Mouse (Mus musculus) megakaryocyte, embryonic 14.5 days (primary cell): ENCODE measurements around the gene Eral1. TPM values are rescaled to one million over a fixed set of nuclear protein-coding genes. Genes with fewer than 3 reads are reported as not detected.

Experiments used
- H3K27me3 ChIP-seq: replicated peaks from 2 replicates; pipeline ENCODE3; 2012; ENCODE audit warnings: inconsistent platforms
- H3K36me3 ChIP-seq: replicated peaks from 2 replicates; pipeline ENCODE3; 2012; ENCODE audit warnings: low read length, inconsistent platforms, mixed read lengths
- H3K4me1 ChIP-seq: 2 replicates; pipeline ENCODE4 v1.6.1; 2012; ENCODE audit warnings: inconsistent platforms
- H3K4me3 ChIP-seq: replicated peaks from 2 replicates; pipeline ENCODE3; 2012; ENCODE audit warnings: moderate library complexity, mild to moderate bottlenecking, inconsistent platforms
- H3K9me3 ChIP-seq: 2 replicates; pipeline ENCODE4 v1.6.1; 2012; ENCODE audit warnings: inconsistent platforms
- FLI1 ChIP-seq: IDR thresholded peaks from 2 replicates; pipeline ENCODE4 v1.6.1; 2012; ENCODE audit warnings: low read length, inconsistent platforms, mixed read lengths
- GATA1 ChIP-seq: IDR thresholded peaks from 3 replicates; pipeline ENCODE4 v1.6.1; 2012; ENCODE audit warnings: mixed read lengths, low read length, inconsistent platforms, borderline replicate concordance
- polyA plus RNA-seq: library from polyadenylated mRNA; stranded (reverse); fragments of >175 nt; gene quantifications from 2 replicates; pipeline ENCODE4 v1.2.3, GENCODE M21; 2012; ENCODE audit warnings: low replicate concordance; ENCODE audit not compliant: insufficient read depth

Gene Eral1
- polyA plus RNA-seq, 1 experiment = 1.6 TPM

DNA sequence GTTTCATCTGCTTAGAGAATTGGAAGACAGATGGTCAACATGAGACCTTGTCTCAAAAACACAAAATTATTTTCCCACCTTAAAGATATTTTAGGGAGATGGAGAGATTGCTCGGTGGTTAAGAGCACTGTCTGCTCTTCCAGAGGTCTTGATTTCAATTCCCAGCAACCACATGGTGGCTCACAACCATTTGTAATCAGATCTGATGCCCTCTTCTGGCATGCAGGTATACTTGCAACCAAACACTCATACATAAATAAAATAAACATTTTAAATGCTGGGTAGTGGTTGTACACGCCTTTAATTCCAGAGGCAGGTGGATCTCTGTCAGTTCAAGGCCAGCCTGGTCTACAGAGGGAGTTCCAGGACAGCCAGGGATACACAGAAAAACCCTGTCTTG, 39.3 kb downstream of the Eral1 start:
- TF ChIP-seq GATA1 (no peak), FLI1 (no peak)
- Histone ChIP-seq H3K9me3 (no peaks in the 10 kb centered on the region), H3K4me1 (peaks cover 24% of the 10 kb centered on the region), H3K36me3 (peaks cover 7% of the 10 kb centered on the region), H3K27me3 (peaks cover 9% of the 10 kb centered on the region), H3K4me3 (no peak overlapping the region)

DNA sequence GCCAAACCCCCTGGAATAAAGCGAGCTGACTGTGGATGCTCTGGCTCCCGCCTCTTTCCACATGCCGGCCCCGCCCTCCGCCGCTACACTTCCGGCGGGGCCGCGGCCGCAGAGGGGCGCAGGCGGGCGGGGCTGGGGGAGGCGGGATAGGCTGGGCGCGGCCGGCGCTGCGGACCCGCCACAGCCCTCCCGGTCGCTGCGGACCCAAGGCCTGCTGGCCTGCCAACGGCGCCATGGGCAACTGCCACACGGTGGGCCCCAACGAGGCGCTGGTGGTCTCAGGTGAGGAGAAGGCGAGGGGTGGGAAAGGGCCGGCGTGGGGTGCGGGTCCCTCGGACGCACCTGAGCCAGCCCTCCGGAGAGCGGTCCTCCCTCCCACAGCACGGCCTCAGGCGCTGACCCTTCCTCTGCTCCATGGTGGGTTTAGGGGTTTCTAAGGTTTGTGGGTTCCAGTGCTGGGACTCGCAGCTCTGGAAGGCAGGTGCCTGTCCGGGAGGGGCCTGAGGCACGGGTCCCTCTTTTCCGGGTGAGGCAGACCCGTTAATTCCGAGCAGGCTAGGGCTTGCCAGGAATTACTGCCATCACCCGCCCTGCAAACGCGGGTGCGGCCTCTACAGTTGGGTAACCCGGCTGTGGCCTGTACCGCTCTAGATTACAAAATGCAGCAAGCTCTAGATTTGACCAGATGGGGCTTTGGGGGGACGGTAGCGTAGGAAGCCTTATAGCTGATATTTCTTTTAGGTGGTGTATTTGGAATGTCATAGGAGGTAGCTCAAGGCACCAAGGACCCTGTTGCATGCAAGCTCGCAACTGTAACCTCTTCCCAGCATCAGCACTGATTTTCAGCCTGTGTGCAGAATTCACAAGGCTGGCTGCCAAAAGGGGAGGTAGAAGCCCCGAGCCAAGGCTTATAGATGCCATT, 42.1 kb downstream of the Eral1 start, which contains the start of gene Flot2:
Gene Flot2 (plus strand): TSS at position 101 of the 922 bp plus-strand sequence.
- Histone ChIP-seq H3K36me3 (peaks cover 16% of the 10 kb centered on the region), H3K4me3 (peak within 1 kb of the TSS; percentile 90), H3K9me3 (no peaks in the 10 kb centered on the region), H3K27me3 (peaks cover 4% of the 10 kb centered on the region), H3K4me1 (peaks cover 30% of the 10 kb centered on the region)
- TF ChIP-seq GATA1 (no peak), FLI1 (no peak)

DNA sequence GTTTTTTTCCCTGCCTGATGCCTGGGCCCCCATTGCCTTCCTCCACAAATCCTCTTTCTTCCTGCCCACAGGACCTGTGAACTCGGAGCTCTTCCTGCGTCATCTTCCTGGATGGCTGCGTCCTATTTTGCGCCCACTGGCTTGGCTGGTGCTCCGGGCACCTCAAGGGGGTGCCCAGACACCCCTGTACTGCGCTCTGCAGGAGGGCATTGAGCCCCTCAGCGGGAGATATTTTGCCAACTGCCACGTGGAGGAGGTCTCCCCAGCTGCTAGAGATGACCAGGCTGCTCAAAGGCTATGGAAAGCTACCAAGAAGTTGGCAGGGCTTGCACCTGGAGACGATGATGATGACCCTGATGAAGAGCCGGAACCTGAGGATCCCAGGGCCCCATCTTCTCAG, 43.4 kb downstream of the Eral1 start:
- Histone ChIP-seq H3K4me1 (peaks cover 43% of the 10 kb centered on the region), H3K27me3 (peaks cover 4% of the 10 kb centered on the region), H3K4me3 (no peak overlapping the region), H3K9me3 (no peaks in the 10 kb centered on the region), H3K36me3 (peaks cover 16% of the 10 kb centered on the region)
- TF ChIP-seq GATA1 (no peak), FLI1 (no peak)

DNA sequence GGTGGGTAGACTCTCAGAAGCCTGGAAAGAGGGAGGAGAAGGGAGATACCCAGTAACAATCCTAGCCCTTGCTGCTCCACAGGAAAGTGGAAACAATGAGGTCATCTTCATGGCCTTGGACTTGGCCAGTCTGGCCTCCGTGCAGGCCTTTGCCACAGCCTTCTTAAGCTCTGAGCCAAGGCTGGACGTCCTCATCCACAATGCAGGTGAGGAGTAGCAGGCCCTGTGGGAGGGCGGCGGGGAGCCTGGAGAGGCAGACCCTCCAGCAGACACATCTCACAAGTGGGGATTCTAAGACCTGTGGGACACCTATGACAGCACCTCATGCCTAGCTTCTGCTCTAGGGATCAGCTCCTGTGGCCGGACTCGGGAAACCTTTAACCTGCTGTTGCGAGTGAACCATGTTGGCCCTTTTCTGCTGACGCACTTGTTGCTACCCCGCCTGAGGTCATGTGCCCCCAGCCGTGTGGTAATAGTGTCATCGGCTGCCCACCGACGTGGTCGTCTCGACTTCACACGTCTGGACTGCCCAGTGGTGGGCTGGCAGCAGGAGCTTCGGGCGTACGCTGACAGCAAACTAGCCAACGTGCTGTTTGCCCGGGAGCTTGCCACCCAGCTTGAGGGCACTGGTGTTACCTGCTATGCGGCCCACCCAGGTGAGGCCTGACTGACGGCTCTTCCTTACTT, 46.1 kb downstream of the Eral1 start:
- Histone ChIP-seq H3K27me3 (peaks cover 4% of the 10 kb centered on the region), H3K36me3 (peaks cover 31% of the 10 kb centered on the region), H3K9me3 (no peaks in the 10 kb centered on the region), H3K4me3 (no peak overlapping the region), H3K4me1 (peaks cover 64% of the 10 kb centered on the region)
- TF ChIP-seq GATA1 (no peak), FLI1 (no peak)

DNA sequence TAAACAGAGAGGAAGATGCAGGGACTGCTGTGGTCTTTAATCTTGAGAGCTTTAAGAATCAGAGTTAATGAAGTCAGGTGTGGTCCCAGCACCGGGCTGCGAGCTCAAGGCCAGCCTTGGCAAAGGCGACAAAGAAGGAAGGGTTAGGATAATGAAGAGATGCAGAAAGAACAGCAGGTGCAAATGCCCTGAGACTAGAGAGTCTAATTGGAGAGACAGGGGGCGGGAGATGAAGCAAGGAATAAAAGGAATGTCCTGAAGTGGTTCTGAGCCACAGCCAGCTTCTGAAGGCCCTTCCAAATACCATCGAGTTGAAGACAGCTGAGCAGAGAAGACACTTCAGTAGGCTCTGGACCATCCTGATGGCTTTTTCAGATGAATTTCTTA, 47.4 kb downstream of the Eral1 start:
- Histone ChIP-seq H3K27me3 (no peaks in the 10 kb centered on the region), H3K9me3 (no peaks in the 10 kb centered on the region), H3K36me3 (peaks cover 44% of the 10 kb centered on the region), H3K4me3 (peak overlapping the region; percentile 93), H3K4me1 (peaks cover 63% of the 10 kb centered on the region)
- TF ChIP-seq FLI1 (no peak), GATA1 (no peak)

DNA sequence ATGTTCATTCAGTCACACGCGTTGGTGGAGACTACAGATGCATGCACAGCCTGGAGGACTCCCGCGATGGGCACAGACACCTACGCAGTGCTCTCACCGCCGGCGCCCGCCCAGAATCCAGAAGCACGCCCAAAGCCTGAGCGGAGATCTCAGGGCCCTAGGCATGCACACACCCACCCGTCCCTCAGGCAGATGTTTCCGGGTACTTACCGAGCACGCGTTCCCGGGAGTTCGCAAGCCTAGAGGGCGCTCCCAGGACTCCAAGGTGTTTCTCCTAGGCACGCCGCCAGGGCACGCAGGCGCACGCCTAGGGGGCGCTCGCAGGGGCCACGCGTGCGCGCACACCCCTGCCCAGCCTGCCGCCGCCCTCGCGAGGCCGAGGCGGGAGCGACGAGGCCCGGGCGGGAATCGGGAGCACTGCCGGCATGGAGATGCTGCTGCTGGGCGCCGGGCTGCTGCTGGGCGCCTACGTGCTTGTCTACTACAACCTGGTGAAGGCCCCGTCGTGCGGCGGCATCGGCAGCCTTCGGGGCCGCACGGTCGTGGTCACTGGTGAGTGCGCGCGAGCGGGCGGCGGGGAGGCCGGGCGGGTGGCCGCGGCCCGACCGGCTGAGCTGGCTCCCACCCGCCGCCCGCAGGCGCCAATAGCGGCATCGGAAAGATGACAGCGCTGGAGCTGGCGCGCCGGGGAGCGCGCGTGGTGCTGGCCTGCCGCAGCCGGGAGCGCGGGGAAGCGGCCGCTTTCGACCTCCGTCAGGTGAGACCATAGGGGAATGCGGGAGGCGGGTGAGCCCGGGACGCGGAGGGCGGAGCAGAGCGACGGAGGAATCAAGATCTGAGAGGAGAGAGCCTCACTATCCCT, 48.0 kb downstream of the Eral1 start, which contains the start of gene Dhrs13:
Gene Dhrs13 (plus strand): TSS at position 334 of the 862 bp plus-strand sequence.
- H3K9me3 ChIP-seq = no peaks in the 10 kb centered on the region
- H3K4me1 ChIP-seq = peaks cover 57% of the 10 kb centered on the region
- TF ChIP-seq FLI1 = no peak
- no peak for TF ChIP-seq GATA1
- peak within 1 kb of the TSS; percentile 93 for H3K4me3 ChIP-seq
- H3K36me3 ChIP-seq = peaks cover 49% of the 10 kb centered on the region
- H3K27me3 ChIP-seq = no peaks in the 10 kb centered on the region

DNA sequence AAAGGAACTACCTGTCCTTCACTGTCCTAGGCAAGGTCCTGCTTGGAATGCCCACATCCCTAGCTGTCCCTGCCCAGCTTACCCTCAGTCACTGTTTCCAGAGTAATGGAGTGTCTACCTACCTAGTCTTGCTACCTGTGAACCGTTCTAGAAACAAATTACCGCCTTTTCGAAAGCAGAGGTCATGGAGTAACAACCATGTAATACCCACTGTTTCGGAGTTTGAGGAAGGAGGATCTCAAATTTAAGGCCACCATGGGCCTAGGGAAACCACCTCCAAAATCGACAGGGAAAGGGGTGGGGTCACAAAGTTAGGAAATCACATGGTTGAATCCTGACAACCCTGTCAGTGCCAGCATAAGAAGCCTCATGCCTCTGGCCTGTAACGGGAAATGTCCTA, 48.8 kb downstream of the Eral1 start:
- TF ChIP-seq GATA1 (no peak), FLI1 (no peak)
- H3K4me1 ChIP-seq = peaks cover 51% of the 10 kb centered on the region
- H3K36me3 ChIP-seq = peaks cover 51% of the 10 kb centered on the region
- no peaks in the 10 kb centered on the region for H3K27me3 ChIP-seq
- H3K9me3 ChIP-seq = no peaks in the 10 kb centered on the region
- H3K4me3 ChIP-seq = peak overlapping the region; percentile 93

DNA sequence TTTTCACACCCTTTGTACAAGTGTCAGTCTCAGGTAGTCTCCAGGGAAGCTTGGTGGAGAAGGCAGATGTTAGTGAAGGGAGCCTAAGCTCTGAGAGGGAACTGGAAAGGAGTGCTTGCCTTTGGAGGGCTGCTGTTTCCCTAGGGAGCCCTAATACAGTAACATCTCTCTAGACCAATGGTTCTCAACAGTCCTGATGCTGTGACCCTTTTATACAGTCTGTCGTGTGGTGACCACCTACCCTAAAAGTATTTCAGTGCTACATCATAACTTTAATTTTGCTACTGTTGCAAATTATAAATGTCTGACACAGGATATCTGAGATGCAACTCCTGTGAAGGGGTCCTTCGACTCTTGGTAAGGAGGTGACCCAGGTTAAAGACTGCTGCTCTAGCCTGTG, 49.6 kb downstream of the Eral1 start:
- H3K4me1 ChIP-seq = peaks cover 51% of the 10 kb centered on the region
- H3K36me3 ChIP-seq = peaks cover 59% of the 10 kb centered on the region
- H3K4me3 ChIP-seq = no peak overlapping the region
- TF ChIP-seq FLI1 (no peak), GATA1 (no peak)
- H3K27me3 ChIP-seq = no peaks in the 10 kb centered on the region
- no peaks in the 10 kb centered on the region for H3K9me3 ChIP-seq

DNA sequence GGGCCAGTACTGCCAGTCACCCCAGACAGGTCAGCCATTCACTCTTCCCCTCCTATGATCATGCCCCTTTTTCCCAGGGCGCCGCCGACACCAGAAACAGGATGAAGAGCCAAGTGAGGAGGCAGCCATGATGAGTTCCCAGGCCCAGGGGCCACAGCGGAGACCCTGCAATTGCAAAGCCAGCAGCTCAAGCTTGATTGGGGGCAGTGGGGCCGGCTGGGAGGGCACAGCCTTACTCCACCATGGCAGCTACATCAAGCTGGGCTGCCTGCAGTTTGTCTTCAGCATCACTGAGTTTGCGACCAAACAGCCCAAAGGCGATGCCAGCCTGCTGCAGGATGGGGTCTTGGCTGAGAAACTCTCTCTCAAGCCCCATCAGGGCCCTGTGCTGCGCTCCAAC, 50.9 kb downstream of the Eral1 start:
- H3K9me3 ChIP-seq = no peaks in the 10 kb centered on the region
- H3K27me3 ChIP-seq = no peaks in the 10 kb centered on the region
- TF ChIP-seq GATA1 (no peak), FLI1 (no peak)
- H3K4me1 ChIP-seq = peaks cover 49% of the 10 kb centered on the region
- no peak overlapping the region for H3K4me3 ChIP-seq
- H3K36me3 ChIP-seq = peaks cover 65% of the 10 kb centered on the region
